Mouse (Mus musculus): ENCODE data around the gene Itch.
"Not testable (repeated sequence)": the region's sequence is repeated elsewhere in the genome, so short reads cannot be mapped to it uniquely, and the experiment has no call there.

Gene Itch

DNA sequence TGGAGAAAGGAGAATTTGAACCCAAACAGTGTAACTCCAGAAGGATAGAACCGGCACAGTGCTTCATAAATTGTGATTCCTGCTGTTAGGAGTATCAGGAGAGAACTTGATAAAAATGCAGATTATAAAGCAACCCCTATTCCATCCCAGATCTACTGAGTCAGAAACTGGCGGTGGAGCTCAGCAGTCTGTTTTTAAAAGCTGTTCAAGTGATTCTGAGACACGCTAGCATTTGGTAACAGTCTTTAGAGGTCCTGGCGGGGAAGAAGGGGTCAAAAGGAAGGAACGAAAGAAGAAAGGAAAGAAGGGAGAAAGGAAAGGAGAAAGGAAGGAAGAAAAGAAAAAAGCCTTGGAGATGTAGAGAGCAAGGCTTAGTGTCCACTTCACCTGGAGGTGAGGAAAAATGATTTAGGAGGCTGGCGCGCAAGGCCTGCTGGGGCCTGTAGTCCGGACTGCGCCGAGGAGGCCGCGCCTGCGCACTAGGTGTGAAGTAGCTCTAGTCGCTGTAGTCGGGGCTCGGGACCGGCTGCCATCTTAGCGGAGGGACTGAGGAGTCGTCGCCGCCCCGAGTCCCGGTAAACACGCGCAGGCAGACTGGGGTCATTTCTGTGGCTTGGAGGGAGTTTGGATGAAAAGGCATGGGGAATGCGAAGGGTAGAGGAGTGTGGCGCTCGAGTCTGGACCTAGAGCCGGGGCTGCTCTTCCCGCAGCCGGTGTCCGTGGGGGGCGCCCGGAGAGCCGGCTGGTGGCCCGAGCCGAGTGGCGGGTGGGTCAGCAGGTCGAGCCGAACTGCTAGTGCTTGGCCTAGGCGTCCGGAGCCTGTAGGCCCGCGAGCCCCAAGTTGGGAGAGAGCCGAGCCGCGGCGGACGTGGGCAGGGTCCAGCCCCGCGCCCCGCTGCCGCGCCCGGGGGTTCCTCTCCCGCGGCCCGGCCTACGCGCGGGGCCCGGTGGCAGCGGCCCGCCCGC is at the start of gene Itch:
Gene Itch, plus strand, starts transcription at position 499 of the 966 bp plus-strand sequence.
- peak; percentile 96 for DNase-seq

DNA sequence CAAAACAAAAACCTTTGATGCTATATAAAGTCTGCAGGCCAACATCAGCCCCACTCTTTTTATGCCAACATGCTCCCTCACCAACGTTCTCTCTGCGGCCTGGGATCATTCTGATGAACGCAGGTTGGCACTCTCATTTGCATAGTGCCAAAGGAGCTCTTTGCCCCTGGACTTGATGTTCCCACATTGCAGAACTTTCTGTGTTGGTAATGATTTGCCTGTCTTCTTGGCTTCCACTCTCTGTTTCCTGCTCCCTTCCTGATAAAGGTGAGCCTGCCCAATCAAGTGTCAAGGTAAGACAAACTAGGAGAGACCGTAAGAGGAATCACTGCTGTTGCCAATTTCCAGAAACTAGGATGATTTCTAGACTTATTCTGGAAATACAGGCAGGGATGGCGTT is 48.8 kb upstream of the Itch start:
- DNase-seq: no peak

DNA sequence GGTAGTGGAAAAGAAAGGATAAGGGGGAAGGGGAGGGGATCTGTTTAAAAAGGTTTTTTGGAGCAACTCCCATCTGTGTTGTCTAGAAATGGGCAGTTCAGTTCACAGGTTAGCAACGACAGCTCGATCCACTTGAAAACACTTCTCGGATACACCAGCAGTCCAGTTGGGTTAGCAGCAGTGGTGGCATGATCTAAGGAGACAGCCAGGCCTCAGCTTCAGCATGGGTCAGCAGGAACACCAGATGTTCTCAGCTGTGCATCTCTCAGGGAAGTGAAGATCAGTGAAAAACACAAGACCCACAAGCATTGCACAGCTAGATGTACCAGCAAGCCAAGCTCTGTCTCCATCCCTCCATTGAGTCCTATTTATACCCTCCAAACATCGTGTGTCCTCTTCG is 47.0 kb upstream of the Itch start:
- no peak for DNase-seq

DNA sequence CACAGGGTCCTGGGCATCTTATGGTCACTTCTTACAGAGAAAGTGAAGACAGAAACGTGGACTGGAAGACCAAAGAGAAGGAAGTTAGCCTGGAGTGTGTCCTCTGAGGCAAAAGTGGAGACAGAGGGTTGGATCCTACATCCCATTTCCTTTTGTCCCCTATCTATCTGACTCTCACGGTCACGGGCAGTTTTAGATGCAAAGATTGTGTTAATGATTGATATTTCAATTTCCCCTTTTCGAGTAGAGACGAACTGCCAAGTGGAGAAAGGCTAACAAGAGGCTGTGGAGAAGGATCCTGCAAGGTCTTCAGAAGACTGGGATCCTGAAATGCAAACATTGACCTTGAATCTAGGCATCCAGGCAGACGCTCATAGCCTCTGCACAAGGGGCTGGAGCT is 45.0 kb upstream of the Itch start:
- no peak for DNase-seq

DNA sequence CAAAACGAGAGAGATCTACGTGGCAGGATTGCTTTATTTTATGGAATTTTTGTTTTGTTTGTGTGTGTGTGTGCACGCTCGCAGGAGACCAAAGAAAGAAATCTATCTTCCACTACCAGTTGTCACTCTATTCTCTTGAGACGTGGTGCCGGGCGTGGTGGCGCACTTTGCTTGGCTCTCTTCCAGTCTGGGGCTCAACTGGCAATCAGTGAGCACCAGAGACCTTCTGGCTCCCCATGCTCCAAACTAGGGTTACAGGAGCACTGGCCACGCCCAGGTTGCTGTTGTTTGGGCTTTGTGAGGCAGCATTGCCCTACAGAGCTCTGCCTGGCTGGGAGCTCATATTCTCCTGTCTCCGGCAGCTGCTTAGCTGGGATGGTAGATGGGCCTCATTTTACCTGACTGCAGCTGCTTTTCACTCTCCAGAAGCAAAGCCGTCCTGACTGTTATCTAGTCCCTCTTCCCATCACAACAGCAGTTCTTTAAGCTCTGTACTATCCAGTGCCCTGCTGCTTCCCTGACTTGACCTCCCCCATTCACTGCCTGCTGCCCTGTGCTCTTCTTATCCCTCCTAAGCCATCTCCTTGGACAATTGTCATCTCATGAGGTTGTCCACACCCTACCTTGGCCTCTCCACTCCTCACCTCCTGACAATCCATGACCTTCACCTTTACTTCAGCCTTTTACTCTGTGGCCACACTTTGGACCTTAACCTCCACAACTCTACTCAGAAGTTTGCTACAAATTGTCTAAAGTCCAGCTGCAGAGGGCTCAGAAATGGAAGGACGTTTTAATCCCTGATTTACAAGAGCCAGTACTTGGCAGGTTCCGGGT is 42.2 kb upstream of the Itch start:
- no peak for DNase-seq

DNA sequence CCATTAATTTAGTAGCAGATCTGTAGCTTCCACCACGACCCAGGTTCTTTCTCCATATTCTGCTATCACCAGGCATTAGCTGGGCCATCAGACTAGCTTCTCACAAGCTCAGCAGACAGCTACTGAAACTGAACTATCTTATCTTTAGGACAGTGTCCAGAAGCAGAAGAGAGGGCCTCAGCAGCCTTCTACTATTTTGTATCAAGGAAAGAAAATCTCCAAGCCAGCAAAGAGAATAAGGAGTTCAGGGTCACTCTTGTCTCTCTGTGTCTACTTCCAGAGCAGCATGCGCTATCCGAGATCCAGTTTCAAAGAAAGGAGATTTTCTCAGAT is 41.6 kb upstream of the Itch start:
- DNase-seq: no peak

DNA sequence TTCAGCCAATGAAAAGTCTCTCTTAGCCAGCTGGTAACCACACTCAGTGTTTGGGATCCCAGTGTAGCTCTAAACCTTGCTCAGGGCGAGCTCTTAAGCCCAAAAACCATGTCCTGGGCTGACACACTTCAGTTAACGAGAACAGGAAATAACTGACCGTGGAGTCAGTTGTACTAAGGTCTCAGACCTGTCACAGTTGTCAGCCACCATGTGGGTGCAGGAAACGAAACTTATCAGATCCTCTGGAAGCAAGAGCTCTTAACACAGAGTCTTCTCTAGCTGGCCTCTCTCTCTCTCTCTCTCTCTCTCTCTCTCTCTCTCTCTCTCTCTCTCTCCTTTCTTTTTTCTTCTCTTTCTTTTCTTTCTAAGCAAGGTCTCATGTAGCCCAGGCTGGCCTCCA is 39.9 kb upstream of the Itch start:
- DNase-seq: no peak

DNA sequence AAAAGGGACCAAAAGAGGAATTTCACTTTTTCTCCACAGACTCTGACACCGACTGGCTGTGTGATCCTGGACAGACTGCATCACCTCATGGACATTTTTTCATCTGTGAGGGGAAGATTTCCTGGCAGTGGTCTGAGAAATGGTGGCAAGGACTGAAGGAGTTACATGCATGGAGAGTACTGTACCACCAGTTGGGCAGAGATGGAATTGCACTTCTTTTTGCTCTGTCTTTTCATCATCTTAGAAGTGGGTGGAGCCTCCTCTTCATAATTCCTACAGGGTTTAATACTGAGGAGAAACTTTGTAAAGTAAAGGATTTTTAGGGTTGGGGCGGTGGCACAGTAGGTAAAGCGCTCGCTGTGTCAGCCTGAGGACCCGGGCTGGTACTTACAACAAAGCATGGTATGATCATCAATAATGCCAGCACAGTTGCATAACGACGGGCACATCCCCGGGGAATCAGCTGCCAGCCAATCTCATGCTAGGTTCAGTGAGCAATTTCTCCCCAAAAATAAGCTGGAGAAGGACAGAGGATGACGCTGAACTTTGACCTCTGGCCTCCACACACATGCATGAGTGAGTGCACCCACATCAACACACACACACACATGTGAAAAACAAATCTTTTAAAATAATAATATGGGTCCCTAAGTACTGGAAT is 34.5 kb upstream of the Itch start:
- DNase-seq: peak; percentile 27

DNA sequence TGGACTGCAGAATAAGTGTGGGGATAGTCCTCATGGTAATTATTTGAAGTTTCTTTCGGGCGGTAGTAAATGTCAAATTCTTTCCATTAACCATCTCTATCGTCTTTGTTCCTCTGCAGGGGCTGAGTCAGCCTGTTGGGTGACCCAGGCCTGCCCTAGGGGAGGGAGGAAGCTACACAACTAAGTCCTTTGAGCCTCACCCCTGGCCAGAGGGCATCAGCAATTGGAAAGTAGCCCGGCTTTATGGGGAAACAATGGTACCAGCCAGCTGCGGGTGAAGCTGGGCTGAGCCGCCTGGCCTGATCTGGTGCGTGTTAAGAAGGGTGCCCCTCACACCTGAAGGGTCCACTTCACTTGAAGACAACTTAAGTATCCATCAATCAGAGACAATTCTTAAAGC is 33.9 kb upstream of the Itch start:
- no peak for DNase-seq

DNA sequence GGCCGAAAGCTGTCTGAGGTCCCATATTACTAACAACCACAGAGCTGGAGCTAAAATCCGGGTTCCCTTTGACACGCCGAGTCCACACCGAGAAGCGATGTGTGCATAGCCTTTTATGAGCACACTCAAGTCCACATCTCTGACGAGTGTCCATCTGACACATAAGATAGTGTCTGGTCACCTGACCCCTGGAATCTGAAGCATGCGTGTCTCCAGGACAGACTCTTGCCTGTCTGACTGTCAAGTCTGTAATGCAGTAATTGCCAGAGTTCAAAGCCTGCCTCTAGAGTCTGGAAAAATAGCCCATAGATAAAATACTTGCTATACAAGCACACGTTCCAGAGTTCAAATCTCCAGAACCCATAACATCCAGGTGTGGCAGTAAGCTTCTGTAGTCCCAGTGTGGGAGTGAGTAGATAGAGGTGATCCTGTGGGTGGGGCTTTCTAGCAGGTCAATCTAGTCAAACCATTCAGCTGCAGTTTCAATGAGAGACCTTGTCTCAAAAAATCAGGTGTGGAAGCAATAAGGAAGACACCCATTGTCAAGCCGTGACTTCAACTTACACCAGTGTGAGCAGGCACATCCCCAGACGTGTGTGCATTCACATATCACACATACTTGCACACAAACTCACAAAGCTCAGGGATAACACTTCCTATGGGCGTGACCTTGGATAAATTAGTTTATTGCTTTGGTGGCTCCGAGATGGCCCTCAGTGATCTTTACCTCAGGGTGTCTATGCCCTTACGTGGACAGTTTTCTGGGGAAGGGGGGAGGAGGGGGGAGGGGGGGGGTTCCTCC is 33.1 kb upstream of the Itch start:
- DNase-seq: no peak

DNA sequence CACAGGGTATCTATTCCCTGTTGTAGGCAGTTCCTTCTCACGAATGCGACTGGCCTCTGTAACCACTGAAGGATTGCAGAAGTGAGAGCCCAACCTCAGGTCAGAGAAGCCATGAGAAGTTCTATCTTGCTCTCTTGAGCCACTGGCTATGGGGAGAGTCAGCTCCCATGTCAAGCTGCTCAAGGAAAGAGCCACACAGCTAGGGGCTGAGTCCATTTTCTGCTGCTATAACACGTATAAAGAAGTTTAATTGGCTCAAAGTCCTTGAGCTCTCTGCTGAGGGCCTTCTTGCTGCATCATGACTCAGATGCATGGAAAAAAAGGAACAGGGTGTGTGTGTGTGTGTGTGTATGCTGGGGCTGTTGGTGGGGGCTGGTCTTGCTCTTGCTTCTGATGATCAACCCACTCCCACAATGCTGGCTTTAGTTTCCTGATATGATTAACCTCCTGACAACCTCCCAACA is 32.5 kb upstream of the Itch start:
- DNase-seq: no peak

DNA sequence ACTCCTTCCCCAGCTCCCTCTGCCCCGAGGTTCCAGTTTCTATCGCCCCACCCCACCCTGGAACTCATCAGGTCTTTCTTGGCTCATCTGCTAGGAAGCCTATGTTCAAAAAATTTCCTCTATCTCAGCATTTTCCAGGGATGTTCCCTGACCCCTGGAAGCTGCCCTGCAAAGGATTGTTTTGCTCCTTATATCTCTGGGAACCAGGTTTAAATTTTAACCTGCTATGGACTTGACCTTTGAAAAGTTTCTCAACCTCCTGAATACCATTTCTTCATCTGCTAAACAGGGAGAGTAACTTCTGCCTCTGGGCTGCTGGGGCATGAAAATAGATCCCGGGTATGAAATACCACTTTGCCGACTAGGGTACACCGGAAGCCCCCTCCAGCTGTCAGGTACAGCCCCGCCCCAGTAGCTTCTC is 31.5 kb upstream of the Itch start:
- DNase-seq: no peak

DNA sequence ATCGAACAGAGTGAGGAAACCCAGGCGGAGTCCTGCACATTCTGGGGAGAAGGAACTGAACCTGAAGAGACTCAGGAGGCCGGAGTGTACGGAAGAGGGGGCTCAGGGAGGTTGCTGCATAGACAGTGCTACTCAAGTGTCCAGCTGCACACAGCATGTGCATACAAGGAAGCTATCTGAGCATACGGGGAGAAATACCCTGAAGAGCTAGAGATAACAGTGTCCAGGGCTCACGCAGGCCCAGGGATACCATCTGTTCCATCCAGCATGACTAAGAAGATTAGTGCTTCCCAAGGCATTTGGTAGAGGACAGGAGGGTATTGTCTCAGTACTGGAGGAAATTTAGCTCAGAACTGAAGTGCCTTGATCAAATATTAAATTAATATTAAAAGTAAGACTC is 29.7 kb upstream of the Itch start:
- no peak for DNase-seq

DNA sequence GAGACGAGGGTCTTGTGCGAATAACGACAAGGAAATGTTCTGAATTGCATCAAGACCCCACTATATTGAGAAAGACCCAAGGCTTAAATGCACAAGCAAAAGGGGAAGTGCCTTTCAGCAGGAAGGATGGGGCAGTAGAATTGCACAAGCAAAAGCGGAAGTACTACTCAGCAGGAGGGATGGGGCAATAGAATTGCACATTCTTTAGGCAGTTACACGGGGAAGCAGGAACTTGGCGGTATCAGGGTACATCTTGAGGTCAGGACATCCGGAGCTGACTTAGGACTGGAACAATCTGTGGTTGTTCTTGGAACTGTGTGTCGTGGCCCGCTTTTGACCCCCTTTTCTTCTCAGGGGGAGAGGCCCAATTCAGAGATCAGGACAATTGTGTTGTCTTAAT is 26.0 kb upstream of the Itch start:
- not testable (repeated sequence) for DNase-seq

DNA sequence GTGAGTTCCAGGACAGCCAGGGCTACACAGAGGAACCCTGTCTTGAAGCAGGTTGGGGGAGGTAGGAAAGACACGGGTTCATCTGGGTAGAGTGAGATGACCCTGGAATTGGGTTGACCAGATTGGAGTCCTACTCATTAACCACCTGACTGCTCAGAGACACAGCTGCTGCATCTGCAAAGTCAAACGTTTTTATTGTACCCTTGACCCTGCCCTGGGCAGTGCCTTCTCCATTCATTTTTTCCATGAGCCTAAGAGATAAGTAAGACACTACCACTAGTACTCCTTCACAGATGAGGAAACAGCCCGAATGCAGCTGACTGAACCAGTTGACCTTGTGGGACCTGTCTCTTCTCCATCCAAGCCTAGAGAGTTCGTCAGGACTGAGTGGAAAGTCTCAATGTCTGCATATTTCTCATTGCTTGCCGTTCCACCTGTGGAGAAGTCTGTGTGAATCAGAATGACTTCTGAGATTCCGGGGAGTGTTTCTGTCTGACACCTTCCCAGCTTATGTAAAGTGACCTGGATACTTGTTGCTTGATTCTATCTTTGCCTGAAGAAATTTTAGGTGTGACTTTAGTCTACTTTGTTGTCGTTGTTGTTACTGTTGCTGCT is 18.0 kb upstream of the Itch start:
- DNase-seq: no peak

DNA sequence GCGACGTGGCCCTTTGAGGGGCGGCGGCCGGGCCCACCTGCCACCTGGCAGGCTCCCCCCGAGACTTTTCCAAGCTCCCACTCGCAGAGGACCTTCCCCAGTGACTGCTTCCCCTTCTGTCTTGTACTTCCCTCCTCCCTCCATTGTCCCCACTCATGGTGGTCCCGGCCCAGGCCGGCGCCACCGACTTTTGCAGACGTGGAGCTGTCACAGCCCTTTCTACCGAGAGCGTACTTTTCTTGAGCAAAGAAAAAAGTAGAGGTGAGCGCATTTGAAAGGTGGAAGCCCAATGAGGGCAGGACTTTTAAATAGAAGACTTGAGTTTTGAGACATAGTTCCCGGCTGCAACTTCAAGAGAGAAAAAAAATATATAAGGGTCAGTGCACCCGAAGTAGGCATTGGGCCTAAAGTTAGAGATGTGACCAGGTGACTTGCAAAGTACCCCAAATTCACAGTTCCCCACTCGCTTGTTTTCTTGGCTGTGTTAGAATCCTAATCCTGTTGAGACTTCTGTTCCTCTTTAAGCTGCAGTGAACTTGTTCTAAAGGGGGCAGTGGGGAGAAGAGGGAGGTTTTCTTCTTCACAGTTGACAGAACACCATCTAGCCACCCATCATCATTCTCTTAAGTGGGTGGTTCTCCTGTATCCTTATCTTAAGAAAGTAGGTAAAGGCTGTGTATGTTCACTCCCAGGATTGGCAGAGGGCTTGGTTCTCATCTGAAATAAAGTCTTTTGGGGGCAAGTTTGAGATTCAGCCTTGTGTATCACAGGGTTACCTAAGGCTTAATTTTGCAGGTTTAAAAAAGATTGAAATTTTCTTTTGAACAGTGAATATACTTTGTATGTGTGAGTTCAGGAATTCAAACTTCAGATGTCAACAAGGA is 910 bp downstream of the Itch start:
- DNase-seq: peak; percentile 59

DNA sequence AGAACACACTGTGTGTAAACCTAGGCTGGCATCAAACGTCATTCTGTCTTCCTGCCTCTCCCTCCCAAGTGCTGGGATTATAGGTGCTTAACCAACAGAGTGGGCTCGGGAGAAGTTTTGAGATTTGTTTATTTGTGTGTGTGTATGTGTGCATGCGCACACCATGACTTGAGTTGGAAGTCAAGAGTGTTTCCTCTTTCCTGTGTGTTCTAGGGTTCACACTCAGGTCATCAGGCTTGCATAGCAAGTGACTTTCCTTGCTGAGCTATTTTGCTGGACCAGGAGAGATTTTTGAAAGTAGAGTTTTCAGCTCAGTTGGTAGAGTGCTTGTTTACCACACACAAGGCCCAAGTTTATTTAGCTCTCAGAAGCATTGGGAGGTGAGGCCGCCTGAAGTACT is 1.8 kb downstream of the Itch start:
- DNase-seq: no peak

DNA sequence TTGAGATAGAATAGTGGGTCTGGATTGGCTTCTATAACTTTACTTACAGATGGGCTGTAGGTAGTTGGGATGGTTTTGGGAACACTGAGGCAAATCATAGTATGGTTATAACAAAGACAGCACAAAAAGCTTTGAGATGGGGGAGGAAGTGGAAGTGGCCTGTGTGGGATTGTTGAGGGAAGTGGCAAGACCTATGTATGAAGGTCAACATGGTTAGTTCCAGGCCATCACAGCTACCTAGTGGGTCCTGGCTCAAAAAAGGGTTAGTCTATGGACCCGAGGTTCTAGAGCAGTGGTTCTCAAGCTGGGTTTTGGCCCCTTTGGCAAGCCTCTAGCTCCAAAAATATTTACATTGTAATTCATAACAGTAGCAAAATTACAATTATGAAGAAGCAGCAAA is 2.2 kb downstream of the Itch start:
- no peak for DNase-seq

DNA sequence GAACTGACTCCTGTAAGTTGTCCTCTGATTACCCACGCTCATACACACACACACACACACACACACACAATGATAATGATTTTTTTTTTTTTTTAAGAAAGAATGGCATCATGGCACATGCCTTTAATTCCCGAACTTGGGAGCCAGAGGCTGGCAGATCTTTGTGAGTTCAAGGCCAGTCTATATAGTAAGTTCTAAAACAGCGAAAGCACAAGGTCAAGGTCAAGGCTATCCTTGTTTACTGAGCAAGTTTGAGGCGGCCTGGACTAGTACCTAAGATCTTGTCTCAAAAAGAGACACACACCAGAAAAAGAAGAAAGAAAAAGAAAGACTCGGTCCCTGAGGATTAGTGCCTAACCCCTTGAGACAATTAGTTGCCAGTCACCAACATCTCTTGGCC is 7.7 kb downstream of the Itch start:
- no peak for DNase-seq

DNA sequence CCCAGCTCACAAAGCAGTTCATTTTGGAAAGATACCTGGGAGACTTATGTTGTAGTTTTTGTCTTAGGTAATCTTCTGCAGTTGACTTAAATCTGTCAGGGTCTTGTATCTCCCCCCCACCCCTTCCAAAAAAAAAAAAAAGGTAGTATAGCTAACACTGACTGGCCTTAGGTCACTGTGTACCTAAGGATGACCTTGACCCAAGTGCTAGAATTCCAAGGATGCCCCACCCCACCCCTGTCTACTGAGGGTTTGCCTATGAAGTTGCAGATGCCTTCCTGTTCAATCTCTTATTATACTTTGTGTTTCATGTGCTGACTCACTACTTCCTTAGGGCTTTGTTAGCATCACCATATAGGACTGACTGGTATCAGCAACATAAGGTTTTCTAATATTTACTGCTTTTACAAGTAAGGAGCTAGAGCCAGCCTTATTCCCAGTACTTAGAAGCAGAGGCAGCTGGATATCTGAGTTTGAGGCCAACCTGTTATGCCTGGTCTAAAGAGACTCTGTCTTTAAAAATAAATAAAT is 8.8 kb downstream of the Itch start:
- no peak for DNase-seq

DNA sequence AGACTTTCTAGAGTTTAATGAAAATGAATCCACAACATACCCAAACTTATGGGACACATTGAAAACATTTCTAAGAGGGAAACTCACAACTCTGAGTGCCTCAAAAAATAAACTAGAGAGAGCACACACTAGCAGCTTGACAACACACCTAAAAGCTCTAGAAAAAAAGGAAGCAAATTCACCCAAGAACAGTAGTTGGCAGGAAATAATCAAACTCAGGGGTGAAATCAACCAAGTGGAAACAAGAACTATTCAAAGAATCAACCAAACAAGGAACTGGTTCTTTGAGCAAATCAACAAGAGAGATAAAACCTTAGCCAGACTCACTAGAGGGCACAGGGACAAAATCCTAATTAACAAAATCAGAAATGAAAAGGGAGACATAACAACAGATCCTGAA is 16.0 kb downstream of the Itch start:
- DNase-seq: not testable (repeated sequence)
